Mouse (Mus musculus) liver, embryonic 14.5 days (tissue): ENCODE data around the gene Cuedc1.

Experiments
- CTCF ChIP-seq: IDR thresholded peaks from 2 replicates; pipeline ENCODE4 v1.5.1; 2016; ENCODE audit warnings: antibody characterized with exemption, low read depth, control low read depth
- EP300 ChIP-seq: IDR thresholded peaks from 2 replicates; pipeline ENCODE4 v1.6.1; 2016; ENCODE audit warnings: antibody characterized with exemption, low read depth

DNA sequence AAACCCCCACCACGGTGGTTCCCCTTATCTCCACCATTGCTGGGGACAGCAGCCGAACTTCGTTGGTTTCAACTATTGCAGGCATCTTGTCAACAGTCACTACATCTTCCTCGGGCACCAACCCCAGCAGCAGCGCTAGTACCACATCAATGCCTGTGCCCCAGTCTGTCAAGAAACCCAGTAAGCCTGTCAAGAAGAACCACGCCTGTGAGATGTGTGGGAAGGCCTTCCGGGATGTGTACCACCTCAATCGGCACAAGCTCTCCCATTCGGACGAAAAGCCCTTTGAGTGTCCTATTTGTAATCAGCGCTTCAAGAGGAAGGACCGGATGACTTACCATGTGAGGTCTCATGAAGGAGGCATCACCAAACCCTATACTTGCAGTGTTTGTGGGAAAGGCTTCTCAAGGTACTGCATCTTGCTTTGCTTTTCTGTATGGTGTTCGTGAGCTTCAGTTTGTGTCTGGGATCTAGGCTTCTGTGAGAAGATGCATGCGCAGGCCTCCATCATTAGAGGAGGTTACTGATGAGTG is 24.4 kb upstream of the Cuedc1 start:
- TF ChIP-seq CTCF (no peak), EP300 (no peak)
